Mouse (Mus musculus): ENCODE measurements around the gene Acvr2a.
"Not testable (repeated sequence)": the region's sequence is repeated elsewhere in the genome, so short reads cannot be mapped to it uniquely, and the experiment has no call there.

Gene Acvr2a

GRCm38 (mm10) chr2:48813371-48814222 is at the start of gene Acvr2a:
Gene Acvr2a, plus strand, starts transcription at chr2:48814109.
- DNase-seq (ENCODE audit: low spot score in 2 of 2): peak; percentile 81 to 85

- DNase-seq (ENCODE audit: low spot score in 2 of 2): no peak
Measured at GRCm38 (mm10) chr2:48766513-48766912, 47.4 kb upstream of the Acvr2a start.

GRCm38 (mm10) chr2:48767778-48768177 is 46.1 kb upstream of the Acvr2a start:
- no peak for DNase-seq (ENCODE audit: low spot score in 2 of 2)

DNA sequence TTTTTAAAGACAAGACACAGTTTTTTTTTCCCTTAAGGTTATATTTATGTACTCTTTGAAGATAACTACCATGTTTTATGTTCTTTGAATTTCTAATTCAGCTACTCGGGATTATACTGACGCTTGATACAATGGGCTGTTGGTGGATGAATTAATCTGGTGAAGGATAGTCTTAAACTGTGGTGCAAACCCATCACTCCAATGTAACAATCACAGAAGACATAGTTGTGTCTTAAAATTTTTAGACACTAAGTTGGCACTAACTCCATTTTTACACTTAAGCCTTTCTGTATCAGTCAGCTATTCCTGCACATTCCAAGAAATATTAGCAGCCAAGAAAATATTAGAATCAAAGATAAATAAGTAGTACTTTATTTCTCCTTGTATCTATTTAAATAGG is 45.7 kb upstream of the Acvr2a start:
- DNase-seq (ENCODE audit: low spot score in 2 of 2): no peak

DNA sequence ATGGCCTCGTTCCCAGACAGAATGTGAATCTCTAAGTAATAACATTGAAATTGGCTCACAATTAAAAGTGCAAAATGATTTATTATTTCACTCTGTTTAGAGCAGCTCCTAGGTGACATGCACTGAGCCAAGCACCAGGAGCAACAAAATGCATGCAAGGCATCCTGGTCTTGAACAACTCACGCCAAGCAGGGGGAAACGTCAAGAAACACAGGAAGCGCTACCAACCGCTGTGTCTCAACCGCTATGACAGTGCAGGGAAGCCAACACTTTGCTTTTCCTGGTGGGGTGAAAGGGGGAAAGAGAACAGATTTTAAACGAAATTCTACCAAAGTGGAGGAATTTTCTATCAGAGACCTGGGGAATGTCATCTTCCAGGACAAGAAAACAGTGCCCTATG is 43.8 kb upstream of the Acvr2a start:
- no peak for DNase-seq (ENCODE audit: low spot score in 2 of 2)

DNA sequence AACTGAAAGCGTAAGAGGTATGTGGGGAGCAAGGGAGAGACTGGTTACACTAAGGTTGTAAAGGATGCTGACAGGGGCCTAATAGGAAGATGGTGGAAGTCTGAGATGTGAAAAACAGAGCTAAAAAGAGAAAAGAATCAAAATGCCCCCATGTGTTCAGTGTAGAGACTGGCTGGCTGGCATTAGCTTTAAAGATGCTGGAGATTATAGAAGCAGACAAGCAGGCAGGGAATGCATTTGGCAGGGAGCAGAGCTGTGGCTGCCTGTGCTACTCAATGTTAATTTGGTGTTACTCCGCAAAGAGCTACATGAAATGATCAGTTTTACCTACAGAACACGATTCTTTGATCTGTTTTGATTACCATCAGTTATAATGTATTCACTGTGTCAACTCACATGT is 43.3 kb upstream of the Acvr2a start:
- DNase-seq (ENCODE audit: low spot score in 2 of 2): no peak

DNA sequence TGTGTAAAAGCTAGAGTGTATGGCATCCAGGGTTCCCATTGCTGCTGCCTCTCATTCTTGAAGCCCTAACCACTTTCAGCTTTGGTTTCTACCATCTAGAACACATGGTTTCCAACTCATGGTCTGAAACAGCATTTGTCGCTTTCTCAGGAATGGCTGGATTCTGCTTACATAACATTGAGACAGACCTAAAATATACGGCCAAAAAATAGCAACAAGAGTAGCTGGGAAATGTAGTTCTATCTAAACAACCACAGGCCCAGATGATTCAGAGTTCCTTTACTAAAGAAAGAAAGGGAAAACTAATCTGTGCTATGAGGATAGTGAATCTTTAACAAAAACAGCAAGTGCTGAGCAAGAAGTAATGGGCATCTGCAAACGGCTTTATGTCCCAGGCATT is 38.6 kb upstream of the Acvr2a start:
- DNase-seq (ENCODE audit: low spot score in 2 of 2): no peak

- DNase-seq (ENCODE audit: low spot score in 2 of 2): no peak
Measured at GRCm38 (mm10) chr2:48788901-48789300, 25.0 kb upstream of the Acvr2a start.

- peak; percentile 19 to 31 for DNase-seq (ENCODE audit: low spot score in 2 of 2)
Measured at GRCm38 (mm10) chr2:48814223-48815038, 522 bp downstream of the Acvr2a start.

- DNase-seq (ENCODE audit: low spot score in 2 of 2): no peak
Measured at GRCm38 (mm10) chr2:48815039-48815590, 1.2 kb downstream of the Acvr2a start.

GRCm38 (mm10) chr2:48816141-48817028 is 2.5 kb downstream of the Acvr2a start:
- no peak for DNase-seq (ENCODE audit: low spot score in 2 of 2)

GRCm38 (mm10) chr2:48825878-48826277 is 12.0 kb downstream of the Acvr2a start:
- no peak for DNase-seq (ENCODE audit: low spot score in 2 of 2)

DNA sequence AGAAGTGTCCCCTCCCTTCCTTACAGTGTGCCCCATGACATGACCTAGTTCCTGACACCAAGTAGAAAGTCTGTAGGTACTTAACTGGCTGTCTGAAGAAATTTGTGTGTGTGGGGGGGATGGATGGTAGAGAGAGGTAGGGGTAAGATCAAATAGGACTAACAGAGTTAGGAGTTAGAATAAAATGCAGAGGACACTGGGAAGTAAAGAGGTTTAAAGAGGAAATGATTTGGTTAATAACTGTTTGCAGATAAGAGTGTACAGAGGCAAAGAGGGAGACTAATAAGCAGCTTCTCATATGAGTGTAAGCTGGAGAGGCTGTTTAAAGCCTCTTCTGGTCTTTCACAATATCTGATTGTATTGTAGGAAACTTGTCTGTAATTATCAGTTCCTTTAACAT is 12.5 kb downstream of the Acvr2a start:
- DNase-seq (ENCODE audit: low spot score in 2 of 2): no peak

GRCm38 (mm10) chr2:48830492-48830891 is 16.6 kb downstream of the Acvr2a start:
- DNase-seq (ENCODE audit: low spot score in 2 of 2): no peak

DNA sequence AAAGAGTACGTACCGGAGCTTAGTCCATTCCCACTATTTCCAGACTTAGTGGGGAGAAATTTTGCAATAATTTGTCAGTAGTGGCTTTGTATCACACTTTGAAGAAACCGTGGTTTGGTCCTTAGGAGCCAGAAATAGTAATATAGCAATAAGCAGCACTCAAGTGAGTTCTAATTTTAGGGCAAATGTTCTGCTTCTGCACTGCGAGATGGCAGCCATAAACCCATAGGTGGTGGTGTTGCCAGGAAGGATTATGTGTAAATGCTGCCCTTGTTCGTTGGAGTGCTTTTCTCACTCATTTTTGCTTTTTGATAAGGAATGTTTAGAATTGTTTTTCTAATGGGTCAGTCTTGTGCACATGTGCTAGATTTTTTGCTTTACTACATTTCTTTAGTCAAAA is 18.4 kb downstream of the Acvr2a start:
- DNase-seq (ENCODE audit: low spot score in 2 of 2): no peak

- DNase-seq (ENCODE audit: low spot score in 2 of 2): no peak
Measured at GRCm38 (mm10) chr2:48833884-48834450, 20.1 kb downstream of the Acvr2a start.

- DNase-seq (ENCODE audit: low spot score in 2 of 2): no peak
Measured at GRCm38 (mm10) chr2:48841611-48842470, 27.9 kb downstream of the Acvr2a start.

GRCm38 (mm10) chr2:48846689-48847398 is 32.9 kb downstream of the Acvr2a start:
- DNase-seq (ENCODE audit: low spot score in 2 of 2): no peak

DNA sequence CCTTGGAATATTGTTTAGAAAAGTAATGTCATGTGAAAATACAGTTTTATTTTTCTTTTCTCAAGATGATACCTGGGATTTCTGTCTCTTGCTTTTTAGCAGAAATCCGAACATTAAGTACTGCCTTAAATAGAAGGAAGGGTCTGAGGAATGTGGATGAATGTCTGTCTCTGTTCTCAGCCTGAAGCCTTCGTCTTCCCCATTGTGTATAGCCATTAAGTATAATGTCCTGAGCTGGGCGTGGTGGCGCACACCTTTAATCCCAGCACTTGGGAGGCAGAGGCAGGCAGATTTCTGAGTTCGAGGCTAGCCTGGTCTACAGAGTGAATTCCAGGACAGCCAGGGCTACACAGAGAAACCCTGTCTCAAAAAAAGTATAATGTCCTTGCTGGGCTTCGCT is 51.7 kb downstream of the Acvr2a start:
- DNase-seq (ENCODE audit: low spot score in 2 of 2): not testable (repeated sequence)

All from frontal cortex, postnatal 25 days (tissue).